Mouse (Mus musculus): ENCODE measurements around the gene Asns. TPM values are rescaled to one million over a fixed set of nuclear protein-coding genes. Genes with fewer than 3 reads are reported as not detected.
A peak's percentile ranks its signal among the peaks of the same experiment; 100 is the strongest.

Gene Asns
- polyA plus RNA-seq, 1 experiment from 2014 or later: 57.2 TPM

DNA sequence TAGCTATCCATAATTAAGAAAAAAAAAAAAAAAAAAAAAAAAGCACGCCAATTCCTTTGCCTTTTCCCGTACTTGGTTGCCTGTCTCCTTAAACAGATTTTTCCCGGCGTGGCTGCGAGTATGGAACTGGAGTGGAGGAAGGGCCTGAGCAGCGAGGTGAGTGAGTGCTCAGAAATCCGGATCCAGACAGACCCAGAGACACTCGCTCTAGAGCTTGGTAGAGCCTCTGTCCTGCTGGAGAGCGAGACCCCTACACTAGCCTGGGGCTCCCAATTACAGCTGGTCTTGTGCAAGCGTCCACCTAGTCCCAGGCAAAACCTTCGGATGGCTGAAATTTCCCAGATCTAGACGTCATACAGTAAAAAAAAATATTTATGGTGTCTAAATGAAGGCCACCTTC is 603 bp downstream of the Asns start:
- H3K36me3 ChIP-seq (ENCODE audit: control insufficient read depth, insufficient read depth, low read length): no peaks in the 10 kb centered on the region
- no peaks in the 10 kb centered on the region for H3K9me3 ChIP-seq (ENCODE audit: control insufficient read depth, low read length)
- peak overlapping the region; percentile 78 for H3K4me3 ChIP-seq (ENCODE audit: low read depth, low read length)
- H3K4me2 ChIP-seq (replicated peaks; ENCODE audit: low read depth, low read length): peak overlapping the region; percentile 95
- H3K9ac ChIP-seq (ENCODE audit: low read depth, low read length): peak overlapping the region; percentile 68
- peak; percentile 79 for ATAC-seq (ENCODE audit: low FRiP score)
- no peak overlapping the region for H3K27ac ChIP-seq (ENCODE audit: low read depth, low read length)
- 2% methylated on average over 12 of the region's 12 CpGs for WGBS
- no peaks in the 10 kb centered on the region for H3K4me1 ChIP-seq (replicated peaks; ENCODE audit: control insufficient read depth, insufficient read depth, low read length)
- peak; percentile 49 for DNase-seq (ENCODE audit: low spot score)
- H3K27me3 ChIP-seq (ENCODE audit: control insufficient read depth, insufficient read depth, low read length): no peaks in the 10 kb centered on the region

DNA sequence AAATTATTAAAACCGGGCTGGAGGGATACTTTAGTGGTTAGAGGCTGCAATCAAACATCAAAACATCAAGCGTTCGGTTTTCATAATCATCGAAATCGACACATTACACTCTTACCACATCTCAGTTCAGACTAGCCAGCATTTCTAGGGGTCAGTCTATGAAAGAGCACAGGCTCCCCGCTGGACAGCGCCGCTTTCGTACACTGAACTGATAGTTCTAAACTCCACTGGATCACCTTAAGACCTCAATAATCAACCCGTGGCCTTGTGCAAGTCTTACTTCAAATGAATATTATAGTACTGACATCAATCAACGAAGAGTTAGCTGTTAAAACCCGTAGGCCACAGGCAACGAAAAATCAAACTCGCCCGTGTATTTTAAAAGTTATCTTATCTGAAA is 1.0 kb downstream of the Asns start:
- H3K4me2 ChIP-seq (replicated peaks; ENCODE audit: low read depth, low read length): peak overlapping the region; percentile 95
- H3K9me3 ChIP-seq (ENCODE audit: control insufficient read depth, low read length): no peaks in the 10 kb centered on the region
- no peaks in the 10 kb centered on the region for H3K4me1 ChIP-seq (replicated peaks; ENCODE audit: control insufficient read depth, insufficient read depth, low read length)
- H3K9ac ChIP-seq (ENCODE audit: low read depth, low read length): no peak overlapping the region
- DNase-seq (ENCODE audit: low spot score) (peak; percentile 11), ATAC-seq (ENCODE audit: low FRiP score) (no peak)
- peak overlapping the region; percentile 78; the same call in 1 of the 2 replicates for H3K4me3 ChIP-seq (ENCODE audit: low read depth, low read length)
- no peaks in the 10 kb centered on the region for H3K27me3 ChIP-seq (ENCODE audit: control insufficient read depth, insufficient read depth, low read length)
- H3K27ac ChIP-seq (ENCODE audit: low read depth, low read length): no peak overlapping the region
- 38% methylated on average over 15 of the region's 15 CpGs for WGBS
- no peaks in the 10 kb centered on the region for H3K36me3 ChIP-seq (ENCODE audit: control insufficient read depth, insufficient read depth, low read length)

DNA sequence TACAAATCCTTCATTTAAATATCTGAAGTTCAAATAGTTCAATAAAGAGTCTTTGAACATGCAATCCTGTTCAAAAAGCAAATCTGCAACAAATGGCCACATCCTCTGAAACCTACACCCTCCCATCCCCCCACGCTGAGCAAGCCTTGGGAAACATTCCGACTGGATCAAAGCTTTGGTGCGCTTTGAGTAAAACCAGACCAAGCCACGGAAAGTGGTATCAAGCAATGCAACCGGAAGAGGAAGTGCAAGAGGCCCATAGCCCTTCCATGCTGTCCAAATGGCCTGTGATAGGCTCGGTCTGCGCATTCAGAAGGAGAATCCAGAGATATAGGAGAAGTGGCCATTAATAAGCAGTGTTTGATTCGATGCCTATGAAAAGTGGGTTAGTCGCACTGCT is 2.6 kb downstream of the Asns start:
- ATAC-seq (ENCODE audit: low FRiP score): no peak
- Histone ChIP-seq H3K4me2 (replicated peaks; ENCODE audit: low read depth, low read length) (no peak overlapping the region), H3K9ac (ENCODE audit: low read depth, low read length) (no peak overlapping the region), H3K36me3 (ENCODE audit: control insufficient read depth, insufficient read depth, low read length) (no peaks in the 10 kb centered on the region), H3K4me3 (ENCODE audit: low read depth, low read length) (no peak overlapping the region), H3K9me3 (ENCODE audit: control insufficient read depth, low read length) (no peaks in the 10 kb centered on the region), H3K27me3 (ENCODE audit: control insufficient read depth, insufficient read depth, low read length) (no peaks in the 10 kb centered on the region), H3K27ac (ENCODE audit: low read depth, low read length) (no peak overlapping the region), H3K4me1 (replicated peaks; ENCODE audit: control insufficient read depth, insufficient read depth, low read length) (no peaks in the 10 kb centered on the region)
- no peak for DNase-seq (ENCODE audit: low spot score)
- WGBS: 86% methylated on average over 9 of the region's 9 CpGs

DNA sequence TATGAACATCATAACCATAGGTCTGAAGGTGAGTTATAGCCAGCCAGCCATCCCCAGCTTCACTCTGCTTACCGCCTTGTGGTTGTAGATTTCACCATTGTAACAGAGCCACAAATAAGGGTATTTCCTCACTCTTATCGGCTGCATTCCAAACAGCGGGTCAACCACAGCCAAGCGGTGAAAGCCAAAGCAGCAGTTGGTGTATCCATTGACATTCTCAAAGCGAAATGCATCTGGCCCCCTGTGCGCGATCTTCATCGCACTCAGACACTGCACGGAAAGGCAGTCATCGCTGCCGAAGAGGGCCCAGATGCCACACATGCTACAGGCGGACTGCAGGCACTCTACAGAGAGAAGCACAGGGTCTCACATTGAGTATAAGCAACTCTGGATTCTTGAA is 3.9 kb downstream of the Asns start:
- Histone ChIP-seq H3K9ac (ENCODE audit: low read depth, low read length) (no peak overlapping the region), H3K9me3 (ENCODE audit: control insufficient read depth, low read length) (no peaks in the 10 kb centered on the region), H3K4me1 (replicated peaks; ENCODE audit: control insufficient read depth, insufficient read depth, low read length) (no peaks in the 10 kb centered on the region), H3K27me3 (ENCODE audit: control insufficient read depth, insufficient read depth, low read length) (no peaks in the 10 kb centered on the region), H3K4me2 (replicated peaks; ENCODE audit: low read depth, low read length) (no peak overlapping the region), H3K27ac (ENCODE audit: low read depth, low read length) (no peak overlapping the region), H3K4me3 (ENCODE audit: low read depth, low read length) (no peak overlapping the region), H3K36me3 (ENCODE audit: control insufficient read depth, insufficient read depth, low read length) (no peaks in the 10 kb centered on the region)
- no peak for DNase-seq (ENCODE audit: low spot score)
- 93% methylated on average over 12 of the region's 12 CpGs for WGBS
- ATAC-seq (ENCODE audit: low FRiP score): no peak

DNA sequence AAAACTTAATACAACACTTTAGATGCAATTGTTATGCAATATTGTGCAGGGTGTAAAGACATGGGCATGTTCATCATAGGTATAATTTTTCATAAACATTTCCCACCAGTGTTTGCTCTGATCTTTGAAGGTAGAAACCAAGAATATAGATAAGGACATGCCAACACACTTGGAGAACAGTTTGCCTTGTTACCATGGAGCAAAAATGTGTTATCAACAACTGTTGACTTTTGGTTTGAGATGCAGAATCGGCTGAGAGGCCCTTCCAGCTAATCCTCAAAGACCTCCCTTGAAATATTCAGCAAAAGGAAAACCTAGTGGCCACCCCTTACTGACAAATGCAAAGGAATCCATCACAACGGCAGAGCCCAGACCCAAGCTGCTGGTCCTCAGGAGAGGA is 7.0 kb downstream of the Asns start:
- ATAC-seq (ENCODE audit: low FRiP score) (no peak), DNase-seq (ENCODE audit: low spot score) (no peak)
- H3K27ac ChIP-seq (ENCODE audit: low read depth, low read length): no peak overlapping the region
- 79% methylated on average over 2 of the region's 2 CpGs for WGBS
- no peak overlapping the region for H3K4me3 ChIP-seq (ENCODE audit: low read depth, low read length)
- H3K27me3 ChIP-seq (ENCODE audit: control insufficient read depth, insufficient read depth, low read length): no peaks in the 10 kb centered on the region
- no peak overlapping the region for H3K4me2 ChIP-seq (replicated peaks; ENCODE audit: low read depth, low read length)
- H3K9ac ChIP-seq (ENCODE audit: low read depth, low read length): no peak overlapping the region
- H3K9me3 ChIP-seq (ENCODE audit: control insufficient read depth, low read length): no peaks in the 10 kb centered on the region
- no peaks in the 10 kb centered on the region for H3K36me3 ChIP-seq (ENCODE audit: control insufficient read depth, insufficient read depth, low read length)
- no peaks in the 10 kb centered on the region for H3K4me1 ChIP-seq (replicated peaks; ENCODE audit: control insufficient read depth, insufficient read depth, low read length)

DNA sequence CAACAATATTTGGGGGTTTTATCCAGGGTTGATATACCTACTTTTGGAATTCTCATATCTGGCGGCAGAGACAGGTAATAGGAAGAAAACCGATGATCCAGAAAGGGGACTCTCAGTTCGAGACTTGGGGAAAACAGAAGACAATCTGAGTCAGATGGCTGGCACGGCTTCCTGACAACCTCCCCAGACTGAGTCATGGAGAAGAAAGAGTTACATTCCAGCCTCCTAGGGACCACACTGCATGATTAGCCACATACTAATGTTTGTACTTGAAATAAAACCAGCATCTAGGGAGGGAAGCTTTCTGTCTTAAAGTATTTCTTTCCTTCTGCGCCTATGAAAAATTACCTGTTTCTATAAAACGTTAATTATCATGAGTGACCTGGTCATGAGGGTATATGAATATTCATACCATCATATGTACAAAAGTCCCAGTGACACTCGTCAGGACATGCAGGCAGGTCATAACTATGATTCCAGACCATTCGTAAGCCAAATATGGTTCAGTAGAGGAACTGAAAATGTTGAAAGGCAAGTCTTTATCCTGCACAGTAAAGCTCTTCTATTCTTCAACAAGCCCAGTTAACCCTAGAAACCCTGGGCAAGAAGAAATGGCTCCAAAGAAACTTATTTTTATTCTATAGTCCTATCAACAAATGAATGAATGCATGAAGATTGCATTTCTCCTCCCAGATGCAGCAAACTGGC is 16.7 kb downstream of the Asns start:
- H3K9me3 ChIP-seq (ENCODE audit: control insufficient read depth, low read length): no peaks in the 10 kb centered on the region
- no peaks in the 10 kb centered on the region for H3K27me3 ChIP-seq (ENCODE audit: control insufficient read depth, insufficient read depth, low read length)
- DNase-seq (ENCODE audit: low spot score) (no peak), ATAC-seq (ENCODE audit: low FRiP score) (no peak)
- no peak overlapping the region for H3K4me2 ChIP-seq (replicated peaks; ENCODE audit: low read depth, low read length)
- WGBS: 91% methylated on average over 8 of the region's 8 CpGs
- no peak overlapping the region for H3K9ac ChIP-seq (ENCODE audit: low read depth, low read length)
- no peak overlapping the region for H3K27ac ChIP-seq (ENCODE audit: low read depth, low read length)
- no peaks in the 10 kb centered on the region for H3K36me3 ChIP-seq (ENCODE audit: control insufficient read depth, insufficient read depth, low read length)
- H3K4me1 ChIP-seq (replicated peaks; ENCODE audit: control insufficient read depth, insufficient read depth, low read length): no peaks in the 10 kb centered on the region
- H3K4me3 ChIP-seq (ENCODE audit: low read depth, low read length): no peak overlapping the region

DNA sequence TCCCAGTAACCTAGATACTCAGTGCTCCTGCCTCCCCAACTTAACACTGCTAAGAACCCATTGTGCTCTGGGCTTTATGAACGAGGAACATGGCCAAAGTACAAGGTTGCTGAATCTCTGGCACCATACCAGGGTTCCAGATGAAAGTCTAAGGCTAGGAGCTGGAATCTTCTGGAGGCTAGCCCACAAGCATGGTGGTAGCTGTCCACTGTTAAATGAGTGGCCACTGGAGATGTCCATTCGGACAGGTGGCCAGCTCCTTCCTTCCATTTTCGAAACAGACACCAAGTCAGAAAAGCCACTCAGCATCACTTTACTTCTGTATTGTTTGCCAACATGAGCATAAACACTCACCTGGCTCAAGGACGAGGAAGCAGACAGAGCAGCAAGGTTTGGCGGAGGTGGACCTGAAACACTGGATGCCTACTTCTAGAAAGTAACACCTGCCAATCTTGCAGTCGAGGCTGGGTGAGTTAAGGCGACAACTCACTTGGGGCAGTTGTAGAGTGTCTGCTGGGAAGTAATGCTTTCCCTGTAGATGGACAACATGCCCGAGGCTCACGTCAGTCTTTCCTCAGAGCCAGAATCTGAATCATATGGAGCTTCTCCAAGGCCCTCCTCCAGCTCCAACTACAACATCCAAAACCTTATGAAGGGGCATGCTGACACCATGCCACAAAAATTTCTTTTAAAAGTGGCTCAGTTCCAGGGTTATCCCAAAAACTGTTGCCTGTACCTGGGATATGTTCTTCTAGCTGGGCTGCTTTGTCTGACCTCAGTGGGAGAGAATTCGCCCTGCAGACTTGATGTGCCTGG is 20.4 kb downstream of the Asns start:
- Histone ChIP-seq H3K4me1 (replicated peaks; ENCODE audit: control insufficient read depth, insufficient read depth, low read length) (no peaks in the 10 kb centered on the region), H3K27ac (ENCODE audit: low read depth, low read length) (no peak overlapping the region), H3K9ac (ENCODE audit: low read depth, low read length) (no peak overlapping the region), H3K27me3 (ENCODE audit: control insufficient read depth, insufficient read depth, low read length) (no peaks in the 10 kb centered on the region), H3K9me3 (ENCODE audit: control insufficient read depth, low read length) (no peaks in the 10 kb centered on the region), H3K36me3 (ENCODE audit: control insufficient read depth, insufficient read depth, low read length) (no peaks in the 10 kb centered on the region), H3K4me2 (replicated peaks; ENCODE audit: low read depth, low read length) (no peak overlapping the region), H3K4me3 (ENCODE audit: low read depth, low read length) (no peak overlapping the region)
- DNase-seq (ENCODE audit: low spot score): no peak
- ATAC-seq (ENCODE audit: low FRiP score): no peak
- WGBS: 86% methylated on average over 10 of the region's 10 CpGs

DNA sequence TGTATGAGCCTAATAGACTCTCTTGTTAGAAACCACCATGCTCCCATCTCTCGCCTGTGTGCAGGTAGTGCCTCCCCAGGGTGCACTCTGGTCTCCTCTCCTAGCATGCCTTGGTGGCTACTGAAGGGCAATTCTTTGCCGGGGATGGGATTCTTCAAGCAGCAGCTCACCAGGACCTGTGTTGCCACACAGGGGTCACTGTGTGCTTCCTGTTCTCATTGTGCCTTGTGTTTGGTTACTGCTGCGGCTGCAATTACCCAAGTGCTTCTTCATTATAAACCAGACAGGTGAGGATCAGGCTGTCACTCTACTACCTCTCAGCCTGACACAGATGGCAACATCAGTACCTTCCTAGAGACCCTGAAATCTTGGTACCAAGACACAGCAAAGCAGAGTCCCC is 21.6 kb downstream of the Asns start:
- 66% methylated on average over 3 of the region's 3 CpGs for WGBS
- Histone ChIP-seq H3K4me2 (replicated peaks; ENCODE audit: low read depth, low read length) (no peak overlapping the region), H3K9ac (ENCODE audit: low read depth, low read length) (no peak overlapping the region), H3K27me3 (ENCODE audit: control insufficient read depth, insufficient read depth, low read length) (no peaks in the 10 kb centered on the region), H3K36me3 (ENCODE audit: control insufficient read depth, insufficient read depth, low read length) (no peaks in the 10 kb centered on the region), H3K27ac (ENCODE audit: low read depth, low read length) (no peak overlapping the region), H3K4me1 (replicated peaks; ENCODE audit: control insufficient read depth, insufficient read depth, low read length) (no peaks in the 10 kb centered on the region), H3K4me3 (ENCODE audit: low read depth, low read length) (no peak overlapping the region), H3K9me3 (ENCODE audit: control insufficient read depth, low read length) (no peaks in the 10 kb centered on the region)
- no peak for DNase-seq (ENCODE audit: low spot score)
- ATAC-seq (ENCODE audit: low FRiP score): no peak

DNA sequence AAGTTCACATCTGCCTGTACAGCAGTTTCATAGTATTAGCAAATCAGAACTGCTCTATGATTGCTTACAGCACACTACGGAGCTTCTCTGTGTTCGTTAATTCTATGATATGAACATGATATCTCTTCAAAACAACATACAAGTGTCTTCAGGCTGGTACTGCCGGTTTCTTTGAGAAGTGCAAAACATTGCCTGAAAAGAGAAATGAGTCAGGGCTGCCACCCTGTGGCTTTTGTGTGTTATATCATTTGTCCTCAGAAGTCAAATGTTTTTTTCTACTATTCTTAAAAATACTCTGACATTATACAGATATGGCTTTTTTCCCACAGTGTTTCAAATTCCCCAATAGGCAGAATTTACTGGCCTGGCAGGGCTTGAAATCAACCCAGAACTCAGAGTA is 22.5 kb downstream of the Asns start:
- H3K27me3 ChIP-seq (ENCODE audit: control insufficient read depth, insufficient read depth, low read length): no peaks in the 10 kb centered on the region
- H3K9me3 ChIP-seq (ENCODE audit: control insufficient read depth, low read length): no peaks in the 10 kb centered on the region
- peak; percentile 9 for DNase-seq (ENCODE audit: low spot score)
- no peaks in the 10 kb centered on the region for H3K36me3 ChIP-seq (ENCODE audit: control insufficient read depth, insufficient read depth, low read length)
- H3K4me3 ChIP-seq (ENCODE audit: low read depth, low read length): no peak overlapping the region
- no peak overlapping the region for H3K4me2 ChIP-seq (replicated peaks; ENCODE audit: low read depth, low read length)
- no peak for ATAC-seq (ENCODE audit: low FRiP score)
- H3K9ac ChIP-seq (ENCODE audit: low read depth, low read length): no peak overlapping the region
- WGBS: 69% methylated on average over 3 of the region's 3 CpGs
- H3K4me1 ChIP-seq (replicated peaks; ENCODE audit: control insufficient read depth, insufficient read depth, low read length): no peaks in the 10 kb centered on the region
- no peak overlapping the region for H3K27ac ChIP-seq (ENCODE audit: low read depth, low read length)

Data from hindbrain, embryonic 11.5 days (tissue).